Mouse (Mus musculus) midbrain, postnatal 0 days (tissue): ENCODE data around the gene Myo1h. TPM values are rescaled to one million over a fixed set of nuclear protein-coding genes. Genes with fewer than 3 reads are reported as not detected.

Experiments
- ATAC-seq: fragments of 200-750 bp; cut with Nextera tagmentation; 2 replicates; pipeline ENCODE4 v1.8.0; 2017; ENCODE audit warnings: moderate number of reproducible peaks, mild to moderate bottlenecking, moderate TSS enrichment, moderate library complexity; ENCODE audit not compliant: low FRiP score
- DNase-seq: peaks from one replicate; pipeline ENCODE4 v3.0.0-alpha.2; 2015; ENCODE audit warnings: low spot score
- H3K27ac ChIP-seq: fragments of 300-500 bp; sonication (generic); 2 replicates; pipeline ENCODE4 v1.5.1; 2014; ENCODE audit warnings: low read depth, mild to moderate bottlenecking, low read length, mixed read lengths
- H3K27me3 ChIP-seq: fragments of 300-500 bp; sonication (generic); 2 replicates; pipeline ENCODE4 v1.6.1; 2014; ENCODE audit warnings: low read length, control low read depth, mixed read lengths; ENCODE audit not compliant: insufficient read depth
- H3K36me3 ChIP-seq: fragments of 300-500 bp; sonication (generic); 2 replicates; pipeline ENCODE4 v1.6.1; 2014; ENCODE audit warnings: low read length, control low read depth, mixed read lengths; ENCODE audit not compliant: insufficient read depth
- H3K4me1 ChIP-seq: fragments of 300-500 bp; sonication (generic); 2 replicates; pipeline ENCODE4 v1.6.1; 2014; ENCODE audit warnings: mild to moderate bottlenecking, control low read depth, antibody characterized with exemption, low read length, mixed read lengths; ENCODE audit not compliant: insufficient read depth
- H3K4me2 ChIP-seq: fragments of 300-500 bp; sonication (generic); 2 replicates; pipeline ENCODE4 v1.6.1; 2014; ENCODE audit warnings: low read depth, mild to moderate bottlenecking, low read length, mixed read lengths; ENCODE audit not compliant: poor library complexity, severe bottlenecking
- H3K4me3 ChIP-seq: fragments of 300-500 bp; sonication (generic); 2 replicates; pipeline ENCODE4 v1.5.1; 2014; ENCODE audit warnings: low read depth, mild to moderate bottlenecking, low read length, moderate library complexity
- H3K9ac ChIP-seq: fragments of 300-500 bp; sonication (generic); replicated peaks from 2 replicates; pipeline ENCODE4 v1.6.1; 2014; ENCODE audit warnings: mild to moderate bottlenecking, low read length, moderate library complexity, mixed read lengths; ENCODE audit not compliant: poor library complexity, severe bottlenecking
- H3K9me3 ChIP-seq: fragments of 300-500 bp; sonication (generic); 2 replicates; pipeline ENCODE4 v1.6.1; 2016; ENCODE audit warnings: low read length, control low read depth
- CTCF ChIP-seq: IDR thresholded peaks from 2 replicates; pipeline ENCODE4 v1.5.1; 2016; ENCODE audit warnings: antibody characterized with exemption, mild to moderate bottlenecking
- WGBS: fragments of 180-500 bp; shearing (Covaris S2); extraction: QIAGEN DNeasy Blood & Tissue Kit; methylation state at CpG from one replicate; pipeline ENCODE4 v1.1.7; 2014; 5-methylcytosine and 5-hydroxymethylcytosine counted together
- polyA plus RNA-seq: library from polyadenylated mRNA; unstranded; fragments of >200 nt; fragmentation: Nextera tagmentation; extraction: Ambion mirVana; gene quantifications from 2 replicates; pipeline ENCODE4 v1.2.1, GENCODE M21; 2015
- total RNA-seq: library from RNA; depleted of rRNA; stranded (reverse); fragments of >200 nt; gene quantifications from 2 replicates; pipeline ENCODE4 v1.2.3, GENCODE M21; 2014

Myo1h gene
- total and polyA plus RNA-seq, 2 experiments from 2014 or later = 0.43 to 0.60 TPM

DNA sequence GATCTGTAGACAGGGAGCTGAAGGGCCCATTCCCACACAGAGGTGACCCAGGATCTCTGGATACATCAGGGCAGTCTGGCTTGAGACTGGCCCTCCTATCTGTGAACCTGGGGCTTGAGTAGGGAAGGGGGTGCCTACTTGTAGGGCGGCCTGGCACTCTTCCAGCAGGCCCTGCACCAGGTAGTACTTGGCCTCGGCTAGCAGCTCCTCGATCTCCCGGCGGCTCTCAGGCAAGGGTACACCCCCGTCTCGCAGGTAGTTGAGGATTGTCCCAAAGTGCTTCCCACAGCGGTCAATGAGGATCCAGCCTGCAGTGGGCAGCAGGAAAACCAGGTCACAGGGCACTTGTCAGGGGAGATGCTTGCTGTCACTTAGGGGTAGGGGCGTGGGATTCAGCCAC lies 81.0 kb downstream of the Myo1h start:
- H3K9ac ChIP-seq = no peak overlapping the region

GRCm38 (mm10) chr5:114370371-114370776 lies 81.4 kb downstream of the Myo1h start:
- peak; percentile 42 for TF ChIP-seq CTCF
- no peaks in the 10 kb centered on the region for H3K4me1 ChIP-seq
- no peak overlapping the region for H3K9ac ChIP-seq
- WGBS = 64% methylated on average over 9 of the region's 9 CpGs
- H3K27me3 ChIP-seq = no peaks in the 10 kb centered on the region
- ATAC-seq = no peak
- H3K4me2 ChIP-seq = no peak overlapping the region
- peak; percentile 69 for DNase-seq
- peak overlapping the region; percentile 57; the same call in 1 of the 2 replicates for H3K27ac ChIP-seq
- H3K4me3 ChIP-seq = no peak overlapping the region
- H3K9me3 ChIP-seq = no peaks in the 10 kb centered on the region
- H3K36me3 ChIP-seq = peaks cover 78% of the 10 kb centered on the region

More for the DNA sequence above, 81.0 kb downstream of the Myo1h start:
- H3K9me3 ChIP-seq = no peaks in the 10 kb centered on the region
- 87% methylated on average over 9 of the region's 9 CpGs for WGBS
- no peak for DNase-seq
- no peaks in the 10 kb centered on the region for H3K27me3 ChIP-seq
- no peak for ATAC-seq
- TF ChIP-seq CTCF = no peak
- H3K4me2 ChIP-seq = no peak overlapping the region
- H3K4me1 ChIP-seq = no peaks in the 10 kb centered on the region
- H3K36me3 ChIP-seq = peaks cover 82% of the 10 kb centered on the region
- H3K27ac ChIP-seq = peak overlapping the region; percentile 8; the same call in 1 of the 2 replicates
- no peak overlapping the region for H3K4me3 ChIP-seq

DNA sequence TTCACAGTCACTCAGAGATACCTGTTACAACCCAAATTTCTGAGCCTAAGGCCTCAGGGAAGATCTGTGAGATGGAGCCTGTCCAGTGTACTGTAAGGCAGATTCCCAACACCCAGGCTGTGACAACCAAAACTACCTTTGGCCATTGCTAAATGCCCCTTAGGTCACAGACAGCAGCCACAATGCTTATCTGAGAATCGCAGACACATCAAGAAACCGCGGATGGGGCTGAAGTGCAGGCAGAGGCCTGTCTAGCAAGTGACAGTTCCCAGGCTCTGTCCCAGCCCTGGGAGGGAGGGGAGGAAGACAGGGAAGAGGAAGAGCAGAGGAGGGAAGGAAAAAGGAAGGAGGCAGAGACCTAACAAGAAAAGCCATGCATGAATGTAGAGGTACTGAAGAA lies 82.4 kb downstream of the Myo1h start:
- Histone ChIP-seq H3K9me3 (no peaks in the 10 kb centered on the region), H3K9ac (no peak overlapping the region), H3K4me2 (no peak overlapping the region), H3K27ac (no peak overlapping the region), H3K4me1 (no peaks in the 10 kb centered on the region), H3K4me3 (no peak overlapping the region), H3K27me3 (no peaks in the 10 kb centered on the region), H3K36me3 (peaks cover 74% of the 10 kb centered on the region)
- 79% methylated on average over 3 of the region's 3 CpGs for WGBS
- no peak for DNase-seq
- no peak for ATAC-seq
- TF ChIP-seq CTCF = no peak

- DNase-seq (no peak), ATAC-seq (no peak)
- no peaks in the 10 kb centered on the region for H3K4me1 ChIP-seq
- no peak overlapping the region for H3K4me3 ChIP-seq
- no peak overlapping the region for H3K27ac ChIP-seq
- H3K9ac ChIP-seq = no peak overlapping the region
- no peaks in the 10 kb centered on the region for H3K27me3 ChIP-seq
- H3K36me3 ChIP-seq = peaks cover 69% of the 10 kb centered on the region
- no peaks in the 10 kb centered on the region for H3K9me3 ChIP-seq
- H3K4me2 ChIP-seq = no peak overlapping the region
- no peak for TF ChIP-seq CTCF
- 78% methylated on average over 25 of the region's 25 CpGs for WGBS
These were observed 82.9 kb downstream of the Myo1h start for GRCm38 (mm10) chr5:114371731-114372473.

GRCm38 (mm10) chr5:114372565-114372964 lies 83.6 kb downstream of the Myo1h start:
- ATAC-seq (no peak), DNase-seq (no peak)
- no peak for TF ChIP-seq CTCF
- Histone ChIP-seq H3K27ac (peak overlapping the region; percentile 6; the same call in 1 of the 2 replicates), H3K4me1 (no peaks in the 10 kb centered on the region), H3K4me2 (no peak overlapping the region), H3K4me3 (no peak overlapping the region), H3K36me3 (peaks cover 62% of the 10 kb centered on the region), H3K27me3 (no peaks in the 10 kb centered on the region), H3K9ac (no peak overlapping the region), H3K9me3 (no peaks in the 10 kb centered on the region)
- 40% methylated on average over 11 of the region's 11 CpGs for WGBS

GRCm38 (mm10) chr5:114373174-114373573 lies 84.2 kb downstream of the Myo1h start:
- no peak overlapping the region for H3K27ac ChIP-seq
- no peak overlapping the region for H3K4me3 ChIP-seq
- 72% methylated on average over 11 of the region's 11 CpGs for WGBS
- no peak for ATAC-seq
- H3K36me3 ChIP-seq = peaks cover 56% of the 10 kb centered on the region
- no peaks in the 10 kb centered on the region for H3K9me3 ChIP-seq
- H3K4me2 ChIP-seq = no peak overlapping the region
- H3K27me3 ChIP-seq = no peaks in the 10 kb centered on the region
- no peak overlapping the region for H3K9ac ChIP-seq
- no peak for DNase-seq
- no peaks in the 10 kb centered on the region for H3K4me1 ChIP-seq
- no peak for TF ChIP-seq CTCF
